Mouse (Mus musculus) retina, adult 2 months (tissue): ENCODE data around the gene Irf1.

ENCODE experiments used
- DNase-seq: peaks from one replicate; pipeline ENCODE4 v3.0.0-alpha.2; 2012; ENCODE audit warnings: low read depth, low spot score

Irf1 gene

DNA sequence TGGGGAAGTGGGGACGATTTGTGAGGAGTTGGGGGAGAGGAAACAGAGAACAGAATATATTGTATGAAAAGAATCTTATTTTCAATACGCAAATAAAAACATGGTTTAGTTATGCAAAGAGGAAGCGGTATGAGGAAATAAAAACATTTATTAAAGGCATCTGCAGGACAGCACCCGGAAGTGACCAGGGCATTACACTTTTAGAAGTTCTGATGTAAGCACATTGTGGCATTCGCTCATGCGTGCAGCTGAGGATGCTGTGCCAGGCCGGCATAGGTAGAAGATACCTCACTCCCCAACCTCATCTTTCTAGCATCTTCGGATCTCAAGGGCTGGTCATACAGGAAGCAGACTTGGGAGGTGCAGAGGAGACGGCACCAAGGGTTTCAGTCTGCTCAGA lies 13.5 kb downstream of the Irf1 start:
- no peak for DNase-seq

DNA sequence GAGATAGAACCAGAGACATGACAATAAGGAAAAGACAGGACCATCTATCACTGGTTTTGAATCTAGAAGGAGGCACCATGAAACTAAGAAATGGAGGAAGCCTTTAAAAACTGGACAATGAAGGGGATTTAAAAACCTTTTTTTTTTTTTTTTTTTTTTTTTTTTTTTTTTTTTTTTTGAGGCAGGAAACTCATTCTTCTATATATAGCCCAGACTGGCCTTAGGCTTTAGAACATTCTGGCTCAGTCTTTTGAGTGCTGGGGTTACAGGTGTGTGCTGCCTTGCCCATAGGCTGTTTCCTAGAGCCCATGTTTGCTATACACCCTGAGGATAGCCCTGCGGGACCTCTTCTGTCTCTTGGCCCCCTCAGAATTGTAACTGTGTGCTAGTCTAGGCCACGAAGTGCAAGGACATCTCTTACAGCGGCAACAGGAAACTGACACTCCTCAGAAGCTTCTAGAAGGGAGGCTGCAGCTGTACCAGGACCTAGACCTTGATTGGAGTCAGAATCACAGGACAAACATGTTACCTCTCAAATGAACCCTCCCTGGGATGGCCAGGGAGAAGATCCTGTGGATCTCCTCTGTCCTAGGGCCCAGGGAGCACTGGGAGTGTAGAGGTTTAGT lies 15.6 kb downstream of the Irf1 start:
- DNase-seq: no peak

DNA sequence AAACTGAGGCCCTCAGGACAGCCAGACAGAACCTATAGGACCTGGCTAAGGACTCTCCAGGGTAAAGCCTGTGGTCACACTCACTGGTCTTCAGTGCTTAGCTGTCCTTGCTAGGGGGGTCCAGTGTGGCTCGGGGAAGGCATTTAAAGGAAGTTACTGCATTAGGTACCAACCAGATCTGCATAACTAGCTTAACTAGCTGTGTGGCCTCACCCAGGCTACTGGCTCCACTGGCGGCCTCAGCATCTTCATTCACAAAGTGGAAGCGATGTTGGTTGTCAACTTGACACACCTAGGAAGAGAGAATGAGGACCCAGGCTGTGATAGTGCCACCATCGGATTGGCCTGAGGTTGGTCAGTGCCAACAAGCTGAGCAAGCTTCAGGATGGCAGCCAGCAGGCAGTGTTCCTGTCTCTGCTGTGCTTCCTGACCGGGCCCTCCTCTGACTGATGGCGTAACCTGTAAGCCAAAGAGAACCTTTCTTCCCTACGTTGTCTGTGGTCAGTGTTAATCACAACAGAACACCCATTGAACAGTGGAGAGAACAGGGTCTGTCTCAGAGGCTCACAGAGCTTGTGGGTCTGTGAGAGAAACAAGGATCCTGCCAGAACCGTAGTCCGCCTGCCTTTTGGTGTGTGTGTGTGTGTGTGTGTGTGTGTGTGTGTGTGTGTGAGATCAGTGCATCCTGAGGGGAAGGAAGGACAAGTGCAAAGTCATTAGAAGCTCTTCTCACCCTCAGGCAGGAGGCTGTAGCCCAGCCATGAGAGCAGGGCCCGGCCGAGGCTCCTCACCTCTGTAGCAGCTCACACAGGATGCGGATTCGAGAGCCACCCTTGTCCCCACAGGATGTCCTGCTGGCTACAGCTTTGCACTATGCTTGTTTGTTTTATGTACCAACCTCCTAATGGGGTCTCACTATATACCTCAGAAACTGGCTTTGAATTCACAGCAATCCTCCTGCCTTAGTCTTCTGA lies 16.5 kb downstream of the Irf1 start:
- DNase-seq: no peak

DNA sequence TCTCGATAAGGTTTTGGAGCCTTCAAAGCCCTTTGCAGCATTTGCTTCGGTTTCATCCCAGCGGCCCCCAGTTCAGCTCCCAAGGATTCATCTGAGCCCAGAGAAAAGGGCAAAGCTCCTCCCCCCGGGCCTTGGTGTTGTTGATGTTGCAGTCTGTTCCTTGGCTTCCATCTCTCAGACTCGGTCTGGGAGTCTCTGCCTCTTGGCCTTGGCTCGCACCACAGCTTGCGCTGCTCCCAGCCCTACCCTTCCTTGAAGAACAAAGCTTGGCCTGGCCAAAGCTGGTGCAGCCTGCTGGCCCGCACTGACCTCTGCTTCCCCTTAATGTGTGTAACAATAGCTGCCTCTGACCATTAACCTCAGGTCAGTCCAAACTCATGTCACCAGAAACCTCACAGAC lies 18.4 kb downstream of the Irf1 start:
- no peak for DNase-seq

DNA sequence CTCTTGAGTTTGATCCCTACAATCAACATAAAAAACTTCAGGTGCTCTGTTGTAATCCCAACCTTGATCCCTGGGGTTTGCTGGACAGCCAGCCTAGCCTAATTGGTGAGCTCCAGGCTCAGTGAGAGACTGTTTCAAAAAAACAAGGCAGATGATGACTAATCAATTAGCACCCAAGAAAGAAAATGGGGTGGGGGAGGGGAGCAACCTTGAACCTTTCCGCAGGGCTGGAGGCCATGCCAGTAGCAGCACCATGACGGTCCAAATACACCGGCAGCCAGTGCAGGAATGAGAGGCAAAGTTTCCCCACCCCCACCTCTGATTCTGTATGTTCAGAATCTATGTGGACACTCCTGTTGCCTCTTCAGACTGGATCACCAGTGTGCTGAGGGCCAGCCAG lies 19.5 kb downstream of the Irf1 start:
- no peak for DNase-seq

DNA sequence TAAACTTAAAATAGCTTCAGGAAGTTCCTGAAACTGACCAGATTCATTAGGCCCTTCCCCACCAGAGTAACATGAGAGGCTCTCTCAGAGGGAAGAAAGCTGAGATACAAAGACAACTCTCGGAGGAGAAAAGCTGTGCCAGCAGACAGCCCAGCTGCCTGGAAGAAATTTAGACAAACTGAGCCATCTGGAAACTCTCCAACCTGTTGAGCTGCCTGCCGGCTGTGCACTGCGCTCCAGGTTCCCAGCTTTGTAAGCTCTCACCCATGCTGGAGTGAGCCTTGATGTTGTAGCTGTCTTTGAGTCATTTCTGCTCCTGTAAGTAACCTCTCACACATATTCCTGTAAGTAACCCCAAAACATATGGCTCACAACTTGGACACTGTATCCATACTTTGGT lies 23.2 kb downstream of the Irf1 start:
- DNase-seq: no peak

DNA sequence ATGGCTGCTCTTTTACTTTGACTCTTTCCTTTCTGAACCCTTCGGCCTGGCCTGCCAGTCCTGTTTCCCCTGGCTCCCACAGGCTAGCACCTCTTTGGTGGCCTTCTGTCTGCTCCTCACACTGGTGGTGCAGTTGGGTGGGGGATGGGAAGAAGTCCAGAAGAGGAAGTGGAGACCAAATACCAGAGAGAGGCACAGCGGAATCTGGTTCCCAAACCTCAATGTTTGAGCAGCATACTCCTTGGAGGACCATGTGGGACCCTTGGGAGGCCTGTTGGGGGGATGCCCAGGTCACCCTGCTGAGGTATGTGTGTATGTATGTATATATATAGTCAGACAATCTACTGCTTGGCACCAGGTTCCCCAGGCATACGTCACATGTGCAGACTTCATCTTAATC lies 24.2 kb downstream of the Irf1 start:
- no peak for DNase-seq

DNA sequence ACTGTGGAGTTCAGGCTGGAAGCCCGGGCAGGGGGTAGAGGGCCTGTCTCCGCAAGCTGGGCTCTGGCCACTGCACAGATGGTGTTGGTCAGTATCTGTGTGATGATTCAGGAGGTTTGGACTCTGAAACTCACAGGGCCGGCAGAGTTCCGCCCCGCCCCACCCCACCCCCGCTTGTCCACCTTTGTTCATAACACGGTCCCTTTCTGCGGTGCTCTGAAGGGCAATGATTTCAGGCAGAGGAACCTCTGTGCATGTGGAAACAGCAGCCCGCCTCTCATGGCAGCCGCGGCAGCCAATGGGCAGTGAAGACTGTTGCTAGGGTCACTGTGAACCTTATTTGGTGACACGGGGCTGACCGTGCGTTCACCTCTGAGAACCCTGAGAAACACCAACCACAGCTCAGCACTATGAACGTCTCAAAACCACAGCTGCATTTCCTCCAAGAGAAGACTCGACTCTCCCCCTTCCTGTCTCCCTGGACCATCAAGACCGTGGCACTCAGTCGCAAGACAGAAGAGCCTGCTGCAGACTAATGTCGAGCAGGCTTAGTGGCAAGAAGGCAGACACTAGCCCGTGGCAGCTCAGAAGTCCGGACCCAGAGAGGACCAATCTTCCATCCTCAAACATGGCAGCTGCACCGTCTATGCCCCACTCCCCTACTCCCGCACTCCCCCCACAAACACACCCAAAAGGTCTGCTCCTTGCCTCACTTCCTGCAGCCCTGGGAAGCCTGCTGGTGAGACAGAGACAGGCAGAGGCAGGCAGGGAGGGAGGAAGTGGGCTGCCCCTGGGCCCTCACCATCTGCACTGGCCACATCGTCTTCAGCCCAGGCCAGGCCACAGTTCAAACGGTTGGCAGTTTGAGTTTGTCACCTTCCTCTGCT lies 25.1 kb downstream of the Irf1 start:
- DNase-seq: no peak

DNA sequence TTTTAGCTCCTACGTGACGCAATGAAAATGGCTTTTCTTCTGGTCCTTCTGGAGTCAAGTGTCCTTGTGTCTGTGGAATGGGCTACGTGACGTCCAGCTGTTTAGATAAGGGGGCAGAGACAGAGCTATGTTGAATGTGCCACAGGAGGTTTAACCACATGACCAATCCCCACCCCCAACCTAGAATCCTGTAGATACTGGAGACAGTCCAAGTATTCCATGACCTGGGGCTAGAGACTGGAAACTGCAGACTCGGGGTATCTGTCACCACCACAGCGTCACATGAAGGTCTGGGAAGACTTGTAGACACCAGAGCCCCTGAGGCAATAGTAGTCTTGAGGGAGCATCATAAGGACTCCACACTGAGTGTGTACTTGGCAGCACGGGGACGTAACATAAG lies 26.0 kb downstream of the Irf1 start:
- no peak for DNase-seq

DNA sequence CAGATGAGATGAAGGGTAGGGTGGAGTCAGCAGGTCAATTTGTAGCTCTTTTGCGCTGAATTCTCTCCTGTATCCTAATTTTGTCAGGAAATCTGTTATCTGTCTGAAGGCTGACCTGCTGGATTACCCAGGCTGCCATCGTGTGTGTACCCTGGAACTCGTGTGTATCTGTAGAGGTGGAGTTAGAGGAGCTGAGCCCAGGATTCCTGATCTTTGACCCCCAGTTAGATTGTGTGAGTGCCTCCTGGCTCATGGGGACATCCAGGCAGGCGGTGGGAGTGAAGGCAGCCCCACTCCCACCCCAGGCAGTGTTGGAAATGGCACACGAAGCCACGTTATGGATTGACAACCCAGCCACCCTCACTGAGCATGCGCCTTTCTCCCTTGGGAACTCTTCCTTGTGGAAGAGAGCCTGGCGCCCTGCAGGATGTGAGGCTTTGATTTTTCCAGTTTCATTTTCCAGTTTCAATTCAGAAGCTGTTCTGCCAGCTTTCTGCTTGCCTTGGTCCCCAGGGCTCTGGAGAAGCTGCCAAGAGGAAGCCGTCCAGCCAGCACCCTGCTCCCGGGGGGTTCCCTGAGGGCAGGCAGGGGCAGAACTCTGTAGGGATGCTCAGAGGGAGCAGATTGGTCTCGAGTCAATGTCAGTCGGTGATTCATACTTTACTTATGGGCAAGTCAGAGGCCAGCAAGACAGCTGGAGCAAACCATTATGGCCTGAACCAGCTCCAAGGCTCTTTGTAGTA lies 26.8 kb downstream of the Irf1 start:
- no peak for DNase-seq

DNA sequence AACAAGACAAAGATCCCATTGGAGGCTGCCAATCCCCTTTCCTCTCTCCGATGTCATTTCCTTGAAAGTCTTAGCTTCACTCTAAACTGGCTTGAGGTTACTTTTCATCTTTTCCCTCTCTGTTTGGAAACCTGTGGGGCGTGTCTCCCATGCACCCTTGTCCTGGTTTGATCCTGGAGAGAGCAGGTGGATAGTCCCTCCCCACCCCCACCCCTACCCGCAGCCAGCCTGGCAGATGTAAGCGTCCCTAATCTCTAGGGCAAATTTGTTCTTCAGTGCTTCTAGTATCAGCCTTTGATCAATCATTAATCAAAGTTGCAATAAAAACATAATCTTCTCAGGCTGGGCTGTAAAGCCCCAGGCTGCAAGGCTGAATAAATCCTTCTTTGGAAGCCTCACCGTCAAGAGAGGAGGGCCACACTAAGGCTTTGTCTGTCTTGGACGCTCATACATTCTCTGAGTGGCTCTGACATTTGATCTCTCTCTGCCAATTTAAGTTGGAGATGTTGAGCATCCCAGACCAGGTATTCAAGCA lies 27.6 kb downstream of the Irf1 start:
- DNase-seq: no peak

DNA sequence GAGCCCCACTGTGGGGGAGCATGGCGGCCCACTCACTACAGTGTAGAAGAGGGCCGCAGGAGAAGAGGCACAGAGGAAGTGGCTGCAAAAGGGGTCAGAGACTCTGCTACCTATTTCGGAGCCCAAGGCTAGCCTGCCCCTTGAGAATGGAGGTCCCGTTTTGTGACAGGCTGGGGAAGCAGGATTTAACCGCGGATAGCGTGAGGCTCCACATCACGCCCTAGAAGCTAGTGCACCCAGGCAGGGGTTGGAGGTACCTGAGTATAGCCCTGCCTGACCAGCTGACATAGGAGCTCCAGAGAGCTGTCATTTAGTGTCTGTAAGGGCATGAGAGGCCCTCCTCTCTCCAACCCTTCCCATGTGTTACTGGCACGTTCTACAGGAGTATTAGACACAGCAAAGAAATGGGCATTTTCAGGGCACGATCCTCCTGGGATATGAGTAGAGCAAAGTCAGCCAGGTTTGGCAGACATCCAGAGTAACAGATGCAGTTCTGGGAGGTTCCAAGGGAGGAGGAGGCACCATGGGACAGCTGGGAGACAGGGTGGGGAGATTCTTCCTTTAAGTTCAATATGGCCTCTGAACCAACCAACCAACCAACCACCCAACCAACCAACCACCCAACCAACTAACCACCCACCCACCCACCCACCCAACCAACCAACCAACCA lies 28.4 kb downstream of the Irf1 start:
- DNase-seq: no peak

DNA sequence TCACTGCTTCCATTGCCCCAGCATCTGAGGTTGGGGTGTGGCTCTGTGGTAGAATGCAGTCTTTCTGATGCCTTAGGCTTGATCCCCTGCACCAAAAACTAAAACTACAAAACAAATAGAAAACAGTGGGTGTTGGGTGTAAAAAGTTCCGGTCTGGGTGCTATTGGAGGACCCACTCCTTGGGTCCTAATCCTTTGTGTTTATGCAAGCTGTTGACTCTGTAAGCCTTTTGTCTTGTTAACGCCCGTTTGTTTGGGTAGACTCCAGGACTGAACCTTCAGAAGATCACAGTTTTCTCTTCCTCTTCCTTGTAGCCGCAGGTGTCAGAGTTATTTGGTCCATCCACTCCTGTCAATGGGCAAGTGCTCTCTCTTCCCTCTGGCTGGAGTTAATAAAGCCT lies 30.2 kb downstream of the Irf1 start:
- no peak for DNase-seq

DNA sequence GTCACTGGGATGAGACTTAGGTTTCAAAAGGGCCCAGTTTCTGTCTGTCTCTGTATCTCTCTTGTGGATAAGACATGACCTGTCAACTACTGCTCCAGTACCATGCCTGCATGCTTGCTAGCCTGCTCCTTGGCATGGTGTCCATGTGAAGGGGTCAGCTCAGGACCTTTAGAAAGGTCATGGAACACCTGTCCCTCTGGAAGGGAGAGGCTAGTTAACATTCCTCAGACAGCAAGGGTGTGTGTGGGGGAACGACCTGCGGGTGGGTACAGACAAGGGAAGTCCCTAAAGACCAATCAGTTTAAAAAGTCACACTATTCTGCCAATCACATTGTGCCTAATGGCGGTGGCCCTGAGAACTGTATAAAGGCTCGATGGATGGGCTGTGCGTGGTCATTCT lies 31.2 kb downstream of the Irf1 start:
- no peak for DNase-seq

DNA sequence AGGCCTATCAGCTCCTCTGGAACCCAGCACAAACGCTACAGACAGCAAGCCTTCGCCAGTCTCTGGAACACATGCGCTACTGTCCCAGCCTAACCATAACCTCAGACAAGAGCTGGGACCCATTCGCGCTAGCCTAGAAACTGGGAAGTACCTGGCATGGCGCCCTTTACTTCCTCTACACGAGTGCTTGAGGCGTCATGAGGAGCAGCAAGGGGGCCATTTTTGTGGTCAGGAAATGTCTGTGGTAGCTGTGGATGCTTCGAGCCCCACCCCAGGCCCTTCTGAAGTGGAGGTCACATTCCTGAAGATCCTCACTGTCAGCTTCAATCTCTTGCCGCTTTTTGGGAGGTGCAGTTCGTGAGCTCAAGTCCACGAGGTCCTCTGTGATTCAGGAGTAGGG lies 33.3 kb downstream of the Irf1 start:
- DNase-seq: no peak

DNA sequence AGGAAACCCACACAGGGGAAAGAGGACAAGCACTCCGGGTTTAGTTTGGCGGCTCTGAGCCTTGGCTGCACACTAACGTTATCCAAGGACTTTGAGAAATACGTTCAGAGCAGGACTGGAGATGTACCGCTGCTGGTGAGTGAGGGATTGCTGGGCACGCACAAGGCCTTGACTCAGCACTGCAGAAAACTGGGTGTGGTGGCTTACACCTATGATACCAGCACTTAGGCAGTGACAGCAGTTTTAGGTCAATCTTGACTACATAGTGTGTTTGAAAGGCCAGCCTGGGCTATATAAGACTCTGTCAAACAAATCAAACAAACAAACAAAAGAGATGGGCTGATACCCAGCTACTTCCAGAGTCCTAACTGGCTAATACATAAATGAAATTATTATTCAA lies 33.7 kb downstream of the Irf1 start:
- DNase-seq: no peak

DNA sequence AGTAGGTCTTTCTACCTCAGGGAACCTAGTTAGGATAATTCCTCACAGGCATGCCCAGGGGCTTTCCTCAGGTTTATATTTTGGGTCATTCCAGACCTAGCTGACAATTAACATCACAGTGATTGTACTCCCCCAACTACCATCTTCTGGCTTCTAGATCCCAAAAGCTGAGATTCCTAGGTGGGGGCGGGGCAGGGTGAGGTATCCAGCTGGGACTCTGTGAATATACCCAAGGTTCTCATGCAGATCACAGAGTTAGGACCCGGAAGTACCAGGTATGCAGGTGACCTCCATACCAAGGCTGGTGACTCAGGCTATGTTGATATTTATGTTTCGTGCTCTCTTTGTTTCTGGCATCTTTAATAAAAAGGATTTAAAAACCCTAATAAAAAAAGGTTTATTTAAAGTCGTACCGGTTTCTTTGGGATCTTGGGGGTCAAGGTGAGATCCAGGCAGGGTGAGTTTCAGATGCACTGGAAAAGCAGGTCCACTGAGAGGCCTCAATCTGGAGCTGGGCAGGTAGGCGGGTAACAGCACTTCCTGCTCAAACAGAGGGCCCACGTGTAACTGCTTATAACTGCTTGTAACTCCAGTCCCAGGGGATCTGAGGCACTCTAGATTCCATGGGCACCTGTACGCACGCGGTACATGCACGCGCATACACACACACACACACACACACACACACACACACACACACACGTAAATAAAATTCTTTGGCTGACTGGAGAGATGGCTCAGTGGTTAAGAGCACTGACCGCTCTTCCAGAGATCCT lies 34.9 kb downstream of the Irf1 start:
- DNase-seq: no peak

DNA sequence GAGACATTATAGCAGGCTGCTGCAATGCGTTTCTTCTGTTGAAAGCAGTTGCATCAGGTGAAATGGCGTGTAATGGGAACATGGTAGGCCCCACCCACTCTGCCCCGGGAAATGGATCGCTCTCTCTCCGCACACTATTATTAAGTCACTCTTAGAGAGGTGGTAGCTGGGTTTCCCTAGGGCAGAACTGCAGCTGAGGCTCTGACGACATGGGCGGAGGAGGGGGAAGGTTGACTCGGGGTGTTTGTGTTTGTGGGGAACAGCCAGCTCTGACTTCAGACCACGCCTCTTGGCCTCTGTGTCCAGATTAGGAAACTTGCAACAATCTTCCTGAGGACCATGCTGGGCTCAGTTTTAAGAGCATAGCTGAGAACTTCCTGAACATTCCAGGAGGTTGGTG lies 36.0 kb downstream of the Irf1 start:
- no peak for DNase-seq

DNA sequence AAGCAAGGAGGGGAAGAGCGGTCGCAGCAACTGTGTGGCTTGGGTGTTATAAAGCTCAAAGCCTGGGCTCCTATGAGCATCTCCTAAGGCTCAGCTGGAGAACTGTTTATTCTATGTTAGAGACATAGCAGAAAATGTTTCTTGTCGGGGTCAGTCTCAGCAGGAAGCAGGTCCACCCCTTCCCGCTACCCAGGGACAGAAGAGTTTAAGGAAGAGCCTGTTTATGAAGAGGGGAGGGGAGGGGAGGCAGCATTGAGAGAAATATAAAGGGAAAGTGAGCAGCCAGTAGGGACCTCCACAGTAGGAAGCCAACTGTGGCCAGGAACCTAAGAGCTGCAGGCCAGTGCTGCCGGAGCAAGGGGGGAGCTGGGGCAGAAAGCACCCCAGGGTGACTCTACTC lies 39.5 kb downstream of the Irf1 start:
- no peak for DNase-seq

DNA sequence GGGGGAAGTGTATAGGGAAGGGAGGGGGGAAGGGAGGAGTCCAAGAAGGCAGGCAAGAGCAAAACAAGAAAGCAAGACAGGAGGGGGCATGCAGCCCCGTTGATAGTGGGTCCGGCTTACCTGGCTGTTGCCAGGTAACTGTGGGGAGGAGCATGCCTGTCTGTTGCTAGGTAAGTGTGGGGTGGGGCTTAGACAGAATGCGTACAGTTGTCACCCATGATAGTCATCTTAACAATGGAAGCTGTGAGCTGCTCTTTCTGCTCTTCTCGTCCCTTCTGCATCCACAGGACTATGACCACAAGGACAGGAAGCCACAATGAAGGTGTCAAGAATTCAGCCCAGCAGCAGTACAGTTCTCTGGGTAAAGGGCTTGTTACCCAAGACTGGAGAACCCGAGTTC lies 40.3 kb downstream of the Irf1 start:
- no peak for DNase-seq
